Mouse (Mus musculus) lung, postnatal 0 days (tissue): ENCODE data around the gene Stxbp6. TPM values are rescaled to one million over a fixed set of nuclear protein-coding genes. Genes with fewer than 3 reads are reported as not detected.

ENCODE experiments used
- ATAC-seq: fragments of 200-750 bp; cut with Nextera tagmentation; 2 replicates; pipeline ENCODE4 v1.8.0; 2017; ENCODE audit warnings: moderate library complexity
- DNase-seq: peaks from one replicate; pipeline ENCODE4 v3.0.0-alpha.2; 2016; ENCODE audit warnings: low spot score
- H3K27ac ChIP-seq: fragments of 300-500 bp; sonication (generic); 2 replicates; pipeline ENCODE4 v1.5.1; 2014; ENCODE audit warnings: antibody characterized with exemption, mild to moderate bottlenecking, low read length, mixed read lengths
- H3K27me3 ChIP-seq: fragments of 300-500 bp; sonication (generic); replicated peaks from 2 replicates; pipeline ENCODE4 v1.6.1; 2014; ENCODE audit warnings: low read length, mixed read lengths; ENCODE audit not compliant: insufficient read depth
- H3K36me3 ChIP-seq: fragments of 300-500 bp; sonication (generic); 2 replicates; pipeline ENCODE4 v1.6.1; 2014; ENCODE audit warnings: low read length, mixed read lengths; ENCODE audit not compliant: insufficient read depth
- H3K4me1 ChIP-seq: fragments of 300-500 bp; sonication (generic); 2 replicates; pipeline ENCODE4 v1.6.1; 2014; ENCODE audit warnings: antibody characterized with exemption, low read depth, low read length, mixed read lengths; ENCODE audit not compliant: insufficient read depth
- H3K4me2 ChIP-seq: fragments of 300-500 bp; sonication (generic); replicated peaks from 2 replicates; pipeline ENCODE4 v1.6.1; 2014; ENCODE audit warnings: low read depth, mild to moderate bottlenecking, low read length, moderate library complexity, mixed read lengths
- H3K4me3 ChIP-seq: fragments of 300-500 bp; sonication (generic); 2 replicates; pipeline ENCODE4 v1.5.1; 2014; ENCODE audit warnings: low read depth, low read length
- H3K9ac ChIP-seq: fragments of 300-500 bp; sonication (generic); replicated peaks from 2 replicates; pipeline ENCODE4 v1.6.1; 2014; ENCODE audit warnings: low read depth, mild to moderate bottlenecking
- H3K9me3 ChIP-seq: fragments of 300-500 bp; sonication (generic); 2 replicates; pipeline ENCODE4 v1.6.1; 2016; ENCODE audit warnings: low read length, mixed read lengths
- CTCF ChIP-seq: IDR thresholded peaks from 2 replicates; pipeline ENCODE4 v1.5.1; 2016; ENCODE audit warnings: antibody characterized with exemption, mild to moderate bottlenecking
- EP300 ChIP-seq: IDR thresholded peaks from 2 replicates; pipeline ENCODE4 v1.6.1; 2016; ENCODE audit warnings: antibody characterized with exemption, mild to moderate bottlenecking, control low read depth
- WGBS: fragments of 180-500 bp; shearing (Covaris S2); extraction: QIAGEN DNeasy Blood & Tissue Kit; methylation state at CpG from one replicate; pipeline ENCODE4 v1.1.7; 2014; 5-methylcytosine and 5-hydroxymethylcytosine counted together
- polyA plus RNA-seq: library from polyadenylated mRNA; unstranded; fragments of >200 nt; fragmentation: Nextera tagmentation; extraction: Ambion mirVana; gene quantifications from 2 replicates; pipeline ENCODE4 v1.2.1, GENCODE M21; 2015

Gene Stxbp6
- polyA plus RNA-seq, 1 experiment from 2014 or later, result 22.1 TPM

GRCm38 (mm10) chr12:45006569-45006968 lies 67.9 kb downstream of the Stxbp6 start:
- TF ChIP-seq EP300 (no peak), CTCF (no peak)
- ATAC-seq (peak; percentile 86), DNase-seq (peak; percentile 74)
- Histone ChIP-seq H3K9me3 (no peaks in the 10 kb centered on the region), H3K4me3 (no peak overlapping the region), H3K4me1 (no peaks in the 10 kb centered on the region; the same call in 1 of the 2 replicates), H3K4me2 (no peak overlapping the region), H3K9ac (no peak overlapping the region), H3K27ac (no peak overlapping the region), H3K36me3 (no peaks in the 10 kb centered on the region), H3K27me3 (no peaks in the 10 kb centered on the region)
- 35% methylated on average over 2 of the region's 2 CpGs for WGBS

DNA sequence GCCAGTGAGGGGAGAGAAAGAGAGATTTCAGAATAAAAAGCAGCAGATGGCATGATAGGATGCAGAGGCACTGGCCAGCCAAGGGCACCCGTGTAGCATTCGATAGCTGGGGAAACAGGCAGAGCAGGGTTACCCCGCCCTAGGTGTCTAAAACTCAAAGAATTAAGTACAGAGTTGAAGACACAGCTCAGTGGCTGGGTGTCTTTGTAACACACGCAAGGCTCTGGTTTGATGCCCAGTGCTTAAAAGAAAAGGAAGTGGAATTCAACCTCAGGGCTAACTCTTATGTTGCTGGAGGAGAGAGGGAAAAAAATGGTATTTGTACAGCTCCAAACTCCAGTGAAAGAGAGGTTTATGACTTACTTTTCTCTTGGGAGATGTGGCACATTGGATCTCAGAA lies 68.5 kb downstream of the Stxbp6 start:
- no peak for TF ChIP-seq CTCF
- no peak for TF ChIP-seq EP300
- no peak overlapping the region for H3K27ac ChIP-seq
- 64% methylated on average over 4 of the region's 4 CpGs for WGBS
- H3K4me3 ChIP-seq, result no peak overlapping the region
- no peak overlapping the region for H3K9ac ChIP-seq
- no peaks in the 10 kb centered on the region for H3K36me3 ChIP-seq
- DNase-seq (no peak), ATAC-seq (no peak)
- no peaks in the 10 kb centered on the region for H3K27me3 ChIP-seq
- H3K9me3 ChIP-seq, result no peaks in the 10 kb centered on the region
- no peak overlapping the region for H3K4me2 ChIP-seq
- H3K4me1 ChIP-seq, result no peaks in the 10 kb centered on the region; the same call in 1 of the 2 replicates

- no peak for TF ChIP-seq EP300
- no peak for TF ChIP-seq CTCF
- no peak overlapping the region for H3K4me3 ChIP-seq
- no peak overlapping the region for H3K27ac ChIP-seq
- H3K4me1 ChIP-seq, result no peaks in the 10 kb centered on the region; the same call in 1 of the 2 replicates
- no peaks in the 10 kb centered on the region for H3K36me3 ChIP-seq
- no peak overlapping the region for H3K9ac ChIP-seq
- no peaks in the 10 kb centered on the region for H3K9me3 ChIP-seq
- DNase-seq (no peak), ATAC-seq (no peak)
- no peaks in the 10 kb centered on the region for H3K27me3 ChIP-seq
- WGBS, result 67% methylated on average over 1 of the region's 1 CpGs
- no peak overlapping the region for H3K4me2 ChIP-seq
These were observed 72.5 kb downstream of the Stxbp6 start for GRCm38 (mm10) chr12:45001996-45002395.

DNA sequence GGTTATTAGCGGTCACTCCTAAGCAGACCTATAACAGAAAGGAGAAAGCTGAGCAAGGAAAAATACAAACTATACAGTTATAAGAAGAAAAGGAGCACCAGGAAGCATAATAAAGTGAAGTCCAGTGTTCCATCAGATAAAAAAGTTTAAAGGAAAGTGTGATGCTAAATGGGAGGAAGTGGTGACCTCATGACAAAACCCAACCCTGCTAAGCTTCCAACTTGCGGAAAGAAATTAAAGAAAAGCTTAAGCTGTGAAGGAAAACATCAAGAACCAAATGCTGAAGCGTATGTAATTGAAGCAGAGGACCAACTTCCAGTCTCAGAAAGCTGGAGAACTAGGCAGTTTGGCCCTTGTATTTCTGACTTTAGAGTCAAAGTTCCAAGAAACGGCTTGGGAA lies 77.1 kb downstream of the Stxbp6 start:
- Histone ChIP-seq H3K9me3 (no peaks in the 10 kb centered on the region), H3K4me1 (no peaks in the 10 kb centered on the region), H3K4me3 (no peak overlapping the region), H3K27ac (no peak overlapping the region), H3K36me3 (no peaks in the 10 kb centered on the region), H3K4me2 (no peak overlapping the region), H3K27me3 (no peaks in the 10 kb centered on the region), H3K9ac (no peak overlapping the region)
- DNase-seq (no peak), ATAC-seq (no peak)
- TF ChIP-seq EP300 (no peak), CTCF (no peak)
- 79% methylated on average over 4 of the region's 4 CpGs for WGBS

- no peak overlapping the region for H3K9ac ChIP-seq
- H3K27me3 ChIP-seq, result no peaks in the 10 kb centered on the region
- no peak overlapping the region for H3K4me2 ChIP-seq
- 82% methylated on average over 3 of the region's 3 CpGs for WGBS
- ATAC-seq (no peak), DNase-seq (no peak)
- TF ChIP-seq CTCF (no peak), EP300 (no peak)
- no peak overlapping the region for H3K4me3 ChIP-seq
- H3K36me3 ChIP-seq, result no peaks in the 10 kb centered on the region
- H3K9me3 ChIP-seq, result no peaks in the 10 kb centered on the region
- no peaks in the 10 kb centered on the region for H3K4me1 ChIP-seq
- H3K27ac ChIP-seq, result no peak overlapping the region
These were observed 77.6 kb downstream of the Stxbp6 start for GRCm38 (mm10) chr12:44996897-44997296.

GRCm38 (mm10) chr12:44996274-44996673 lies 78.2 kb downstream of the Stxbp6 start:
- Histone ChIP-seq H3K9me3 (no peaks in the 10 kb centered on the region), H3K4me3 (no peak overlapping the region), H3K27me3 (no peaks in the 10 kb centered on the region), H3K4me2 (no peak overlapping the region), H3K36me3 (no peaks in the 10 kb centered on the region), H3K9ac (no peak overlapping the region), H3K27ac (no peak overlapping the region), H3K4me1 (no peaks in the 10 kb centered on the region)
- DNase-seq (no peak), ATAC-seq (no peak)
- TF ChIP-seq EP300 (no peak), CTCF (no peak)
- WGBS, result 77% methylated on average over 2 of the region's 2 CpGs

DNA sequence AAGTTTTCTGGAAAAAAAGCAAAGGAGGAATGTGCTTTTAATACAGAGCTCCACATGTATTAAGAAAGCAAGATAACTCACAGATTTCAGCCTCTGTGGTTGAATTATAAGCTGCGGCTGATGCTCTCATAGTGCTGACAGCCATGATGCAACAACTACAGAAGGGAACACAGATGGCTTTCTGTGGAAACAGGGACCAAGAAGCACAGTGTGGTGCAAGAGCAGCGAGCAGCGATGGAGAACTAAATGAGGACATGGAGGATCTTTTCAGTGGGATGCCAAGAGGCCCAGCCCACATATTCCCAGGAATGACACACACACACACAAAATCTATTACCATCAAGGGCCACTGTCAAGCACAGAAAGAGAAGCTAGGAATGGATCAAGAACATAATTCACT lies 81.1 kb downstream of the Stxbp6 start:
- H3K36me3 ChIP-seq, result no peaks in the 10 kb centered on the region
- no peak overlapping the region for H3K9ac ChIP-seq
- H3K4me3 ChIP-seq, result no peak overlapping the region
- ATAC-seq (peak; percentile 93), DNase-seq (peak; percentile 83)
- TF ChIP-seq EP300, result peak; percentile 65
- TF ChIP-seq CTCF, result no peak
- 49% methylated on average over 3 of the region's 3 CpGs for WGBS
- no peaks in the 10 kb centered on the region for H3K9me3 ChIP-seq
- H3K27ac ChIP-seq, result no peak overlapping the region
- no peaks in the 10 kb centered on the region for H3K27me3 ChIP-seq
- H3K4me1 ChIP-seq, result no peaks in the 10 kb centered on the region
- no peak overlapping the region for H3K4me2 ChIP-seq
